Mouse (Mus musculus): ENCODE data around the gene Dse.

GRCm38 (mm10) chr10:34175870-34176606 lies 31.5 kb downstream of the Dse start:
- no peak for TF ChIP-seq CTCF (conservative IDR thresholded peaks at IDR 0.05; ENCODE audit: low read length)
- TF ChIP-seq NANOG (IDR thresholded peaks at IDR 0.05; ENCODE audit: borderline replicate concordance, low read length) = no peak
- no peak for TF ChIP-seq POU5F1 (IDR thresholded peaks at IDR 0.05; ENCODE audit: borderline replicate concordance, low read length)
